Mouse (Mus musculus) E14TG2a.4 (cell line): ENCODE data around the gene Rsph14.

Experiments
- CTCF ChIP-seq: conservative IDR thresholded peaks from 2 replicates; pipeline ENCODE4 v1.5.1; 2014; ENCODE audit warnings: low read length
- NANOG ChIP-seq: IDR thresholded peaks from 2 replicates; pipeline ENCODE4 v1.6.1; 2014; ENCODE audit warnings: borderline replicate concordance, low read length, mixed read lengths

GRCm38 (mm10) chr10:75056255-75056654 lies 23.9 kb upstream of the Rsph14 start:
- TF ChIP-seq CTCF, result no peak
- TF ChIP-seq NANOG, result no peak
